Mouse (Mus musculus) liver, embryonic 11.5 days (tissue): ENCODE results near the gene Xrn2. TPM values are rescaled to one million over a fixed set of nuclear protein-coding genes. Genes with fewer than 3 reads are reported as not detected.
"Not testable (repeated sequence)": the region's sequence is repeated elsewhere in the genome, so short reads cannot be mapped to it uniquely, and the experiment has no call there.

Experiments
- ATAC-seq: fragments of 200-750 bp; cut with Nextera tagmentation; replicated peaks from 2 replicates; pipeline ENCODE4 v1.8.0; 2017; ENCODE audit warnings: moderate number of reproducible peaks, mild to moderate bottlenecking, moderate TSS enrichment, moderate library complexity; ENCODE audit not compliant: low FRiP score
- DNase-seq: peaks from one replicate; pipeline ENCODE4 v3.0.0-alpha.2; 2017; ENCODE audit warnings: low spot score
- H3K27ac ChIP-seq: fragments of 300-500 bp; sonication (generic); 2 replicates; pipeline ENCODE4 v1.5.1; 2014; ENCODE audit warnings: mild to moderate bottlenecking, low read depth, low read length, control low read depth
- H3K27me3 ChIP-seq: fragments of 300-500 bp; sonication (generic); replicated peaks from 2 replicates; pipeline ENCODE4 v1.6.1; 2014; ENCODE audit warnings: low read length, mixed read lengths; ENCODE audit not compliant: control insufficient read depth, insufficient read depth
- H3K36me3 ChIP-seq: fragments of 300-500 bp; sonication (generic); 2 replicates; pipeline ENCODE4 v1.6.1; 2014; ENCODE audit warnings: mild to moderate bottlenecking, low read length, moderate library complexity, mixed read lengths; ENCODE audit not compliant: control insufficient read depth, insufficient read depth
- H3K4me1 ChIP-seq: fragments of 300-500 bp; sonication (generic); replicated peaks from 2 replicates; pipeline ENCODE4 v1.6.1; 2014; ENCODE audit warnings: low read length, mixed read lengths; ENCODE audit not compliant: control insufficient read depth, insufficient read depth
- H3K4me2 ChIP-seq: fragments of 300-500 bp; sonication (generic); 2 replicates; pipeline ENCODE4 v1.6.1; 2014; ENCODE audit warnings: mild to moderate bottlenecking, control low read depth, moderate library complexity
- H3K4me3 ChIP-seq: fragments of 300-500 bp; sonication (generic); 2 replicates; pipeline ENCODE4 v1.5.1; 2014; ENCODE audit warnings: low read depth, low read length, control low read depth
- H3K9ac ChIP-seq: fragments of 300-500 bp; sonication (generic); 2 replicates; pipeline ENCODE4 v1.6.1; 2014; ENCODE audit warnings: low read depth, low read length, control low read depth
- H3K9me3 ChIP-seq: fragments of 300-500 bp; sonication (generic); 2 replicates; pipeline ENCODE4 v1.6.1; 2016; ENCODE audit warnings: low read length, inconsistent platforms, mixed read lengths; ENCODE audit not compliant: control insufficient read depth
- WGBS: fragments of 180-500 bp; shearing (Covaris S2); extraction: QIAGEN DNeasy Blood & Tissue Kit; methylation state at CpG from one replicate; pipeline ENCODE4 v1.1.7; 2014; 5-methylcytosine and 5-hydroxymethylcytosine counted together
- polyA plus RNA-seq: library from polyadenylated mRNA; unstranded; fragments of >200 nt; fragmentation: Nextera tagmentation; extraction: Ambion mirVana; gene quantifications from 2 replicates; pipeline ENCODE4 v1.2.1, GENCODE M21; 2014

Xrn2 gene
- polyA plus RNA-seq, 1 experiment from 2014 or later, result 88.0 TPM

DNA sequence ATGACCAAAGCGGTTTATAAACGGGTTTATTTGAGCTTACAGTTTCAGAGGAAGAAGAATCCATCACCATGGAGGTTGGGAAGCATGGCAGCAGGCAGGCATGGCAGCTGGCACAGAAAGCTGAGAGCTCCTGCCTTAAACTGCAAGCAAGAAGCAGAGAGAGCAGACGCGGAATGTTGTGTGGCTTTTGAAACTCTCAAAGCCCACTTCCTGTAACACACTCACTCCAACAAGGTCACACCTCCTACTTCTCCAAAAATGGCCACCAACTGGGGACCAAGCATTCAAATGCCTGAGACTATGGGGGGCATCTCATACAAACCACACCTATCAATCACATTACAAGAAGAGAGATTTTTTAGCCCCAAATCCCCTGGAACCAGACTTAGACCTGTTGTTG, 2.7 kb upstream of the Xrn2 start:
- Histone ChIP-seq H3K9me3 (no peaks in the 10 kb centered on the region), H3K27me3 (no peaks in the 10 kb centered on the region), H3K36me3 (no peaks in the 10 kb centered on the region; the same call in 1 of the 2 replicates), H3K4me2 (no peak overlapping the region), H3K4me1 (peaks cover 13% of the 10 kb centered on the region), H3K9ac (no peak overlapping the region), H3K4me3 (no peak overlapping the region), H3K27ac (no peak overlapping the region)
- WGBS, result 80% methylated on average over 4 of the region's 4 CpGs
- ATAC-seq (no peak), DNase-seq (no peak)

DNA sequence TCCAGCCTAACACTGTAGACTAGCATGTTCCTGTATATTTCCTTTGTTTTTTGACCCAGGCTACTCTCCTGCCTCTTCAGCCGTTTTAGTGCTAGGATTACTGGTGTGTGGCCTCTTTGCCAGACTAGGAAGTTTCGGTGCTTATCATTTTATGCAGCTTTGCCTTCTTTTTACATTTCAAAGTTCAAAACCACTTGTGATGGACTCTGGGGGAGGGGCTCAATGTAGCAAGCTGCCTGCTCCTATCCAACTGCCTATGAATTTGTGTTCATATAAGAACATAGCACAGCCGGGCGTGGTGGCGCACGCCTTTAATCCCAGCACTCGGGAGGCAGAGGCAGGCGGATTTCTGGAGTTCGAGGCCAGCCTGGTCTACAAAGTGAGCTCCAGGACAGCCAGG, 1.8 kb upstream of the Xrn2 start:
- Histone ChIP-seq H3K27ac (no peak overlapping the region), H3K9me3 (no peaks in the 10 kb centered on the region), H3K4me2 (no peak overlapping the region), H3K4me3 (no peak overlapping the region), H3K36me3 (no peaks in the 10 kb centered on the region; the same call in 1 of the 2 replicates), H3K27me3 (no peaks in the 10 kb centered on the region), H3K9ac (no peak overlapping the region), H3K4me1 (peaks cover 13% of the 10 kb centered on the region)
- WGBS, result 84% methylated on average over 9 of the region's 9 CpGs
- DNase-seq, result no peak
- ATAC-seq, result no peak

DNA sequence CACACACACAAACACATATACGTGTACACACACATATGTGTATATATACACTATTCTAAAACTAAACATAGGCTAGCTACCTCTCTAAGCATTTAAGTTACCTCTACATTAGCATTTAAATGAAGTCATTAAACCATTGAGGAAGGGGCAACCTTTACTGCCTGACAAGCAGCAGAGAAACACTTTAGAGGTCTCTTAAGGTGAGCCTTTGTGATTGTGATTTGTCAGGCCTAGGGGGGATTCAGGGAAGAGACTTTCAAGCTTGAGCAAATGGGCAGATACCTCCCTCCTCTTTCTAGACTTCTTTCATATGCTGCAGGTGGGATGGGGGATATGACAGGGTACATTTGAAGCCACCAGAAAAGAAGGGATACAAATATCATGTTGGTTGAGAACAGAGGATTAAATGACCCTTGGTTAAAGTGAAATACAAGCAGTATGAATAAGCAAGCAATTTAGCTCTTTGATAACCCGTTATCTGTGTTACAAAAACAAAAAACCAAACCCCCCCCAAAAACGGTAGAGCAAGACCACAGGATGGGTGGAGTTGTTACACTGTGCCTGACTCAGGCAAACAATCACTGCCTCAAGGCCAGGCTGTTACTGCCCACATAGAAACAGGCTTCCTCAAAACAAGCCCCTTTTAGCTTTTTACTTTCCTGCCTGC, 1.2 kb upstream of the Xrn2 start:
- H3K36me3 ChIP-seq, result peaks cover 1% of the 10 kb centered on the region; the same call in 1 of the 2 replicates
- DNase-seq (no peak), ATAC-seq (no peak; the same call in 1 of the 2 replicates)
- peaks cover 16% of the 10 kb centered on the region for H3K4me1 ChIP-seq
- H3K27ac ChIP-seq, result peak overlapping the region; percentile 87; the same call in 1 of the 2 replicates
- peak overlapping the region; percentile 93 for H3K4me2 ChIP-seq
- H3K9me3 ChIP-seq, result no peaks in the 10 kb centered on the region
- peak overlapping the region; percentile 80 for H3K4me3 ChIP-seq
- no peaks in the 10 kb centered on the region for H3K27me3 ChIP-seq
- WGBS, result 50% methylated on average over 3 of the region's 3 CpGs
- peak overlapping the region; percentile 74 for H3K9ac ChIP-seq

DNA sequence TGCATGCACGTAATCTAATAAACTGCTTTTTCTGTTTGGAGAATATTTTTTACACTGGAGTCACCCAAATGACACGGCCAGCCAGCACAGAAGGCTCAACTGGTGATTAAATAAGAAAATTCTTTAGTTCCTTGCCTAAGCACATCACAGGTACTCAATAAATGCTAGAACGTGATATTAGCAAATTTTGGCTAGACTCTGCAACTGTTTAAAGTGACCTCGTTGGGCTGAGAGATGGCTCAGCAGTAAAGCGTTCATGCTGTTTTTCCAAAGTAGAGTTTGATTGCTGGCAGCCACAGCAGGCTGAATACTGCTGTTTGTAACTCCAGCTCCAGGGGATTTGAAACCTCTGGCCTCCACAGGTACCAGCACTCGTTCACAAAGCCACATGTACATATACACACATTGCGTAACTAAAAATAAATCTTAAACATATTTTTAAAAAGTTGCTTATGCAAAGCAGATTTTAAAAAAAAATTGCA, 614 bp upstream of the Xrn2 start:
- Histone ChIP-seq H3K27ac (peak overlapping the region; percentile 87), H3K9ac (peak overlapping the region; percentile 74), H3K4me2 (peak overlapping the region; percentile 93), H3K4me3 (peak overlapping the region; percentile 80), H3K4me1 (peaks cover 16% of the 10 kb centered on the region), H3K9me3 (no peaks in the 10 kb centered on the region), H3K36me3 (peaks cover 2% of the 10 kb centered on the region; the same call in 1 of the 2 replicates), H3K27me3 (no peaks in the 10 kb centered on the region)
- ATAC-seq, result peak; percentile 1; the same call in 1 of the 2 replicates
- no peak for DNase-seq
- whole genome bisulfite sequencing, result 46% methylated on average over 7 of the region's 7 CpGs

DNA sequence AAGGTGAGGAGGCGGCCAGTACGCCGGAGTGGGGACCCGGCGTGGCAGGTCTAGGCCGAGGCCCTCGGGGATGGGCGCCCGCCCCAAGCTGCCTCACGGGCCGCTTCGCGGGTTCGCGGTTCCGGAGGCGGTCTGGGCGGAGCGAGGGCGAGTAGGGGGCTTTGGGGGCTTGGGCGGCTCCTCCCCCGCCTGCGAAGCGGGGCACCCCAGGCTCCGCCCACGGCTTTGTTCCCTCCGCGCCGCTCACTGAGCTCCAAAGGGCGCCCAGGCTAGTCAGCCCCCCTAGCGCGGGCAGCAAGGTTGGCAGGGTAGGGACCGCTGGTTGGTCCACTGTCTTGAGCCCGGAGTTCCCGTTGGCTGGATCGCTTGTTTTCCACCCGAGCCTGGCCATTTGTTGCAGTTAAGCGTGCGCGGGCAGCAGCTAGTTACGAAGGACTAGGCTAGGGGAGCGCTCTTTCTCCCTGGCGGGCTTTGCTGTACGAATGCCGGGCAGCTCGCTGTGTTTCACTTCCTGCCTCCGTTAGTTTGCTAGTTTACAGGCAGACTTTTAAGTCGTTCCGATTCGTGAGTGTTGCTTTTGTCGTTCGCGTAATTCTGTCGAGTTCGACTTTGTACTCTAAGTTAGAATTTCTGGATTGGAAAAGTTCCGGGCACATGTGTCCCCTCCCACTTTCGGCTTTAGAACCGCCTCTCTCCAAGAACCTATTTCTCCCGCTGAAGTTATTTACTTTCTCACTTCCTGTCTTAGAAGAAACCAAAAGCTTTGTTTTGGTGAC, 586 bp downstream of the Xrn2 start:
- Histone ChIP-seq H3K36me3 (peaks cover 2% of the 10 kb centered on the region; the same call in 1 of the 2 replicates), H3K27me3 (no peaks in the 10 kb centered on the region), H3K4me2 (peak overlapping the region; percentile 93), H3K9me3 (no peaks in the 10 kb centered on the region), H3K4me3 (peak overlapping the region; percentile 80), H3K4me1 (peaks cover 16% of the 10 kb centered on the region), H3K27ac (peak overlapping the region; percentile 87), H3K9ac (peak overlapping the region; percentile 74)
- peak; percentile 82 for ATAC-seq
- WGBS, result under 1% methylated on average over 56 of the region's 59 CpGs
- peak; percentile 87 for DNase-seq

DNA sequence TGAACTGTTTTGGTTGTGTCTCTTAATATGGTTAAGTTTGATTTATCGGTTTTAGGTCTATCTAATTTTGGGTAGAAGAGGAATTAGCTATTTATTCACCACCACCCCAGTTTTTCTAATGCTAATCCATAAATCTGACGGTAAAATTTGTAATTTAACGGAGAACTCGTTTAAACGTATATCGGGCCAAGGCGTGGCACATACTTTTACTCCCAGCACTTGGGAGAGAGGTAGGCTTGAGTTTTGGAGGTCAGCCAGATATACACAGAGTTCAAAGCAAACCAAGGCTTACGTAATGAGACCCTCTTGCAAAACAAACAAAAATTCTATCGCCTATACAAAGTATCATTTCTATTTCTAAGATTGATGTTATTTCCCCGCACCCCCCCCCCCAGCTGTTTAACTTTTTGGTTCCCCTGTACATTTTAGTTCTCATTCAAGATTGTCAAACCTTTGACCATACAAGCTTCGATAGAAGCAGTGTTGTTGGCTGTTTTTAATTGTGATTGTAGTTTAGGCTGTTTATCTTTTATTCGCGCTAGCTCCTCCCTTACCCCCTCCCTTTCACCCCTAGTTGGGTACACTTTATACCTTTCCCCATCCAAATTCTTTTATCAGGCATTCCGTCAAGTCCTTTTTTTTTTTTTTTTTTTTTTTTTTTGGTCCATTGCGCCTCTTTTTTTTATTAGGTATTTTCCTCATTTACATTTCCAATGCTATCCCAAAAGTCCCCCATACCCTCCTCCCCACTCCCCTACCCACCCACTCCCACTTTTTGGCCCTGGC, 1.5 kb downstream of the Xrn2 start:
- 25% methylated on average over 15 of the region's 15 CpGs for WGBS
- DNase-seq (no peak), ATAC-seq (no peak)

DNA sequence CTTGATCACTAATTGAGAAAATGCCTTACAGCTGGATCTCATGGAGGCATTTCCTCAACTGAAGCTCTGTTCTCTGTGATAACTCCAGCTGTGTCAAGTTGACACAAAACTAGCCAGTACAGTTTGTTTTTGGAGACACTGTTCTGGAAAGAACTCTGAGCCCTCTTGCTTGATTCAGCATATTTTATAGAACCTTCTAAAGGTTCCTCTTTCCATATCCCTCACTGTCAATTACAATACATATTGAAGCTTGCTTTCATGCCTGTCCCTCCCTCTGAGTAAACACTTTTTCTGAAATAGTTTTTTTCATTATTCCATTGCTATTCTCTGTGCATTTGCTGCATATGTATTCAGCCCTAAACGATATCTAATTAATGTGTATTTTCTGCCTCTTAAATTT, 9.2 kb downstream of the Xrn2 start:
- not testable (repeated sequence) for ATAC-seq, H3K36me3 ChIP-seq, H3K4me3 ChIP-seq, H3K9me3 ChIP-seq, H3K4me2 ChIP-seq, H3K9ac ChIP-seq, H3K27me3 ChIP-seq, DNase-seq, H3K27ac ChIP-seq, H3K4me1 ChIP-seq
- 86% methylated on average over 1 of the region's 1 CpGs for WGBS

More for the DNA sequence above, 1.5 kb downstream of the Xrn2 start:
- Histone ChIP-seq H3K27ac (peak overlapping the region; percentile 87; the same call in 1 of the 2 replicates), H3K4me1 (peaks cover 16% of the 10 kb centered on the region), H3K9me3 (no peaks in the 10 kb centered on the region), H3K4me2 (peak overlapping the region; percentile 93), H3K36me3 (peaks cover 2% of the 10 kb centered on the region; the same call in 1 of the 2 replicates), H3K27me3 (no peaks in the 10 kb centered on the region), H3K4me3 (peak overlapping the region; percentile 80), H3K9ac (peak overlapping the region; percentile 74)

DNA sequence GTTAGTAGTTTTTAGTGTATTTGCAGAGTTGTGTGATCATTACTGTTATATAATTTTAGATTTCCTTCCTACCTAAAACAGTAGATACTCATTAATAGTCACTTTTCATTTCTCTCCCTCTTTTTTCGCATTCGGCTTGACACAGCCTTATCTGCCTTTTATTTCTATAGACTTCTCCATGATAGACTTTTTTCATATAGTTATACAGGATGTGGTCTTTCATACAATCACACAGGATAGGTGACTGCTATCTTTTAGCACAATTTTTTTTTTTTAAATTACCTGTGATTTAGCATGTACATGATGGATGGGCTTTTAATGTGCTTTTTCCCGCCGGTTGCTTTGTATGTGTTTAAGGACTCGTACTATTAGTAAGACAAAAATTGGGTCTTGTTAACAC, 10.3 kb downstream of the Xrn2 start:
- Histone ChIP-seq H3K4me3 (no peak overlapping the region), H3K4me2 (no peak overlapping the region), H3K36me3 (peaks cover 3% of the 10 kb centered on the region; the same call in 1 of the 2 replicates), H3K27ac (no peak overlapping the region), H3K27me3 (no peaks in the 10 kb centered on the region), H3K9ac (no peak overlapping the region), H3K4me1 (no peaks in the 10 kb centered on the region; the same call in 1 of the 2 replicates), H3K9me3 (no peaks in the 10 kb centered on the region)
- 86% methylated on average over 5 of the region's 5 CpGs for WGBS
- no peak for ATAC-seq
- DNase-seq, result no peak
